Mouse (Mus musculus): ENCODE data around the gene Rpl28.

- TF ChIP-seq CTCF (IDR thresholded peaks at IDR 0.05; ENCODE audit: extremely low read depth, insufficient read depth, insufficient read length, insufficient replicate concordance) (no peak), POLR2A (IDR thresholded peaks at IDR 0.05; ENCODE audit: low read depth, low read length) (no peak)
These were observed 33.0 kb upstream of the Rpl28 start for GRCm38 (mm10) chr7:4759670-4760069.

Data from spleen, adult 2 months (tissue).